Mouse (Mus musculus) ES-Bruce4 (cell line): Measurements from ENCODE around the gene Gm6268. TPM values are rescaled to one million over a fixed set of nuclear protein-coding genes. Genes with fewer than 3 reads are reported as not detected.

Experiments
- H3K27ac ChIP-seq: 2 replicates; pipeline ENCODE4 v1.5.1; 2012; ENCODE audit warnings: low read length, inconsistent platforms; ENCODE audit not compliant: insufficient read depth
- H3K27me3 ChIP-seq: 2 replicates; pipeline ENCODE4 v1.6.1; 2012; ENCODE audit warnings: mild to moderate bottlenecking, low read length, inconsistent platforms; ENCODE audit not compliant: control insufficient read depth, poor library complexity, insufficient read depth, severe bottlenecking
- H3K36me3 ChIP-seq: 2 replicates; pipeline ENCODE4 v1.6.1; 2012; ENCODE audit warnings: inconsistent platforms, mild to moderate bottlenecking, low read length, moderate library complexity; ENCODE audit not compliant: control insufficient read depth, poor library complexity, insufficient read depth, severe bottlenecking
- H3K4me1 ChIP-seq: one replicate; pipeline ENCODE4 v1.8.1; 2011; ENCODE audit warnings: low read length; ENCODE audit not compliant: control insufficient read depth, insufficient read depth
- H3K4me3 ChIP-seq: 2 replicates; pipeline ENCODE4 v1.5.1; 2011; ENCODE audit warnings: low read depth, mild to moderate bottlenecking, low read length
- H3K9ac ChIP-seq: 2 replicates; pipeline ENCODE4 v1.6.1; 2012; ENCODE audit warnings: low read depth, mild to moderate bottlenecking, inconsistent platforms; ENCODE audit not compliant: poor library complexity, severe bottlenecking
- H3K9me3 ChIP-seq: replicated peaks from 2 replicates; pipeline ENCODE4 v1.6.1; 2012; ENCODE audit warnings: mild to moderate bottlenecking, low read length, inconsistent platforms; ENCODE audit not compliant: control insufficient read depth, poor library complexity, insufficient read depth, severe bottlenecking
- CTCF ChIP-seq: IDR thresholded peaks from one replicate; pipeline ENCODE4 v1.8.1; 2011; ENCODE audit warnings: low read depth, low read length
- EP300 ChIP-seq: IDR thresholded peaks from 2 replicates; pipeline ENCODE4 v1.6.1; 2011; ENCODE audit warnings: low read depth, low read length; ENCODE audit not compliant: insufficient read depth
- POLR2A ChIP-seq: IDR thresholded peaks from one replicate; pipeline ENCODE4 v1.8.1; 2011; ENCODE audit warnings: low read length; ENCODE audit not compliant: insufficient read depth
- polyA plus RNA-seq: library from polyadenylated mRNA; stranded (reverse); fragments of >200 nt; gene quantifications from 2 replicates; pipeline ENCODE4 v1.2.4, GENCODE M21; 2011; ENCODE audit warnings: low read depth; ENCODE audit not compliant: missing spikeins, insufficient read depth, insufficient read length

The Gm6268 gene
- polyA plus RNA-seq, 1 experiment: not detected

DNA sequence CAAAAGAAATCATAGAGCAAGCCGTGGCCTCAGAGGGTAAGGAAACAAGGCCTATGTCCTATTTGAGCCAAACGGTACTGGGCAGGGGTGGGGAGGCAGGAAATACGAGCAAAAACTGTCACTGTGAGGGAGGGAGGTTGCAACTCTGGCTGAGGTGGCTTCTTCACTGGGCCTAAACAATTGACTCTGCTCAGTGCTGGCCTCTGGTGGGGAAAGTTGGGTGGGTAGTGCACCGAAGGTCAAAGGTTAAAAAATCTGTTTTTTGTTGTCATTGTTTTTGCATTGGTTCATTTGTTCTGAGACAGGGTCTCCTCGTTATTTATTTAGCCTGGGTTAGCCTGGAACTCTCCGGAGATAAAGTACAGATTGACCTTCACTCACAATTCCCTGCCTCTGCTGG, 1.2 kb downstream of the Gm6268 start:
- H3K36me3 ChIP-seq: no peaks in the 10 kb centered on the region
- TF ChIP-seq CTCF: peak; percentile 43
- TF ChIP-seq EP300: no peak
- H3K9me3 ChIP-seq: no peaks in the 10 kb centered on the region
- no peak overlapping the region for H3K4me3 ChIP-seq
- H3K4me1 ChIP-seq: no peaks in the 10 kb centered on the region
- H3K27ac ChIP-seq: no peak overlapping the region
- no peak overlapping the region for H3K9ac ChIP-seq
- no peaks in the 10 kb centered on the region for H3K27me3 ChIP-seq

DNA sequence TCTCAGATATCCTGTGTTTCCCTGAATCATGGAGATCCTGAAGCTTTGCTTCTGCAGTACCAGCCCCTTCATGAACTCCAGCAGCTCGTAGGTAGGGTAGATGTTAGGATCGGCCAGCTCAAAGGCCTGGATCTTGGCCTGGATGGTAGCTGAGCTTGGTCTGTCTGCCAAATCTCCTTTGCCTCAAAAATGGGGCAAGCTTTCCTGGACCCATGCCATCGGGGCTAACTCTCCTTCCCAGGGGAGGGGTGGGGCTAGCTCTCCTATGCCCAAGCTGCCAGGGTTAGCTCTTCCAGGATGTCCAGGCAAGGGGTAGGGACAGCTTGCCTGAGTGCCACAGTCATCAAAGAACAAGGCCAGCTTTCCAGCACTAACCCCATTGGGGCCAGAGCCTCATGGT, 18.1 kb downstream of the Gm6268 start:
- Histone ChIP-seq H3K27ac (no peak overlapping the region), H3K4me3 (no peak overlapping the region), H3K9ac (no peak overlapping the region), H3K27me3 (no peaks in the 10 kb centered on the region), H3K4me1 (no peaks in the 10 kb centered on the region), H3K9me3 (no peaks in the 10 kb centered on the region), H3K36me3 (no peaks in the 10 kb centered on the region)
- no peak for TF ChIP-seq EP300
- no peak for TF ChIP-seq CTCF
- TF ChIP-seq POLR2A: no peak

DNA sequence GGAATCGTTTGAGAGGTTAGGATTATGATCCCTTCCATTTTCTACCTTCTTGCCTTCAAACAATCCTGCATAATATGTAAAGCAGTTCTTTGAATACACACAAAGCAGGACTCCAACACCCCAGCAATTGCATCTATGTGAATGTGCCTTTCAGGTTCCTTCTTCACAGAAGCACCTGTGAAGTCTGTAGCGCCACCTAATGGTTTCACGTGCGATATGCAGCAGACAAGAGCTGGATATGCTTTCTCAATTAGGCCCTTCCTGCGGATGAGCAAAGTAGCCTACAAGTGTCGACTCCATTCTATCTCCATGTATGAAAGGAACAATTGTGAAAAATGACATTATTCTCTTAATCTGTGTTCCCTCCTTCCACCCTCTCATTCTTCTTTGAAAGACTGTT, 33.9 kb downstream of the Gm6268 start:
- Histone ChIP-seq H3K27ac (no peak overlapping the region), H3K4me3 (no peak overlapping the region), H3K4me1 (no peaks in the 10 kb centered on the region), H3K9ac (no peak overlapping the region), H3K27me3 (no peaks in the 10 kb centered on the region), H3K36me3 (no peaks in the 10 kb centered on the region), H3K9me3 (no peaks in the 10 kb centered on the region)
- TF ChIP-seq EP300 (no peak), CTCF (peak; percentile 19)

GRCm38 (mm10) chrX:36437932-36438331, 36.9 kb downstream of the Gm6268 start:
- TF ChIP-seq CTCF (no peak), EP300 (no peak), POLR2A (no peak)
- H3K4me3 ChIP-seq: no peak overlapping the region
- H3K36me3 ChIP-seq: no peaks in the 10 kb centered on the region
- no peaks in the 10 kb centered on the region for H3K9me3 ChIP-seq
- no peaks in the 10 kb centered on the region for H3K4me1 ChIP-seq
- no peaks in the 10 kb centered on the region for H3K27me3 ChIP-seq
- no peak overlapping the region for H3K9ac ChIP-seq
- no peak overlapping the region for H3K27ac ChIP-seq

Other genes starting within 250 kb of the Gm6268 start
- gene Zcchc12, start 205.4 kb upstream of the Gm6268 start, polyA plus RNA-seq: 1.3 and 2.4 TPM in 2 replicates
- 1.5 and 1.9 TPM in 2 replicates for gene Lonrf3, start 72.9 kb upstream of the Gm6268 start, polyA plus RNA-seq
- gene Gm14569, start 90.5 kb downstream of the Gm6268 start, polyA plus RNA-seq: not detected in 2 replicates
- 64.3 and 64.9 TPM in 2 replicates for gene Pgrmc1, start 196.9 kb downstream of the Gm6268 start, polyA plus RNA-seq
- 8.5 and 9.1 TPM in 2 replicates for gene Akap17b, start 244.1 kb downstream of the Gm6268 start, polyA plus RNA-seq